Mouse (Mus musculus) retina, postnatal 7 days (tissue): Measurements from ENCODE around the gene Efl1.

Experiments
- DNase-seq: peaks from one replicate; pipeline ENCODE4 v3.0.0-alpha.2; 2012; ENCODE audit warnings: low read depth, low spot score

Gene Efl1

GRCm38 (mm10) chr7:82648353-82649080 is at the start of gene Efl1, which contains the start of gene Saxo2:
Gene Efl1, plus strand, starts transcription at chr7:82648614.
Gene Saxo2, minus strand, starts transcription at chr7:82648528.
- peak; percentile 88 for DNase-seq

- DNase-seq = no peak
These were observed 46.4 kb upstream of the Efl1 start for GRCm38 (mm10) chr7:82602008-82602407.

- DNase-seq = no peak
These were observed 43.0 kb upstream of the Efl1 start for GRCm38 (mm10) chr7:82605425-82605824.

- DNase-seq = no peak
These were observed 38.8 kb upstream of the Efl1 start for GRCm38 (mm10) chr7:82609629-82610028.

GRCm38 (mm10) chr7:82625342-82625741 is 23.1 kb upstream of the Efl1 start:
- no peak for DNase-seq

GRCm38 (mm10) chr7:82647183-82647582 is 1.2 kb upstream of the Efl1 start:
- no peak for DNase-seq

GRCm38 (mm10) chr7:82647909-82648308 is 505 bp upstream of the Efl1 start:
- DNase-seq = no peak

- no peak for DNase-seq
These were observed 649 bp downstream of the Efl1 start for GRCm38 (mm10) chr7:82649081-82649445.

- DNase-seq = no peak
These were observed 16.2 kb downstream of the Efl1 start for GRCm38 (mm10) chr7:82664604-82665003.

- no peak for DNase-seq
These were observed 27.6 kb downstream of the Efl1 start for GRCm38 (mm10) chr7:82676001-82676400.

- DNase-seq = no peak
These were observed 28.4 kb downstream of the Efl1 start for GRCm38 (mm10) chr7:82676834-82677233.

- DNase-seq = no peak
These were observed 31.5 kb downstream of the Efl1 start for GRCm38 (mm10) chr7:82679901-82680300.

- no peak for DNase-seq
These were observed 40.3 kb downstream of the Efl1 start for GRCm38 (mm10) chr7:82688736-82689135.

GRCm38 (mm10) chr7:82691021-82691738 is 42.8 kb downstream of the Efl1 start:
- no peak for DNase-seq

GRCm38 (mm10) chr7:82697668-82698067 is 49.3 kb downstream of the Efl1 start:
- DNase-seq = no peak

- DNase-seq = no peak
These were observed 50.6 kb downstream of the Efl1 start for GRCm38 (mm10) chr7:82698968-82699367.

GRCm38 (mm10) chr7:82702384-82703343 is 54.2 kb downstream of the Efl1 start:
- no peak for DNase-seq

GRCm38 (mm10) chr7:82709172-82709571 is 60.8 kb downstream of the Efl1 start:
- DNase-seq = no peak

- DNase-seq = peak; percentile 59
These were observed 66.9 kb downstream of the Efl1 start for GRCm38 (mm10) chr7:82715210-82715911.

- no peak for DNase-seq
These were observed 67.6 kb downstream of the Efl1 start for GRCm38 (mm10) chr7:82715912-82716601.

- peak; percentile 30 for DNase-seq
These were observed 70.9 kb downstream of the Efl1 start for GRCm38 (mm10) chr7:82719285-82719684.
